Mouse (Mus musculus) thymus, postnatal 25 days (tissue): Measurements from ENCODE around the gene Axin2.
"Not testable (repeated sequence)": the region's sequence is repeated elsewhere in the genome, so short reads cannot be mapped to it uniquely, and the experiment has no call there.

ENCODE experiments used
- DNase-seq: peaks from one replicate; pipeline ENCODE4 v3.0.0; 2022

Axin2 gene

DNA sequence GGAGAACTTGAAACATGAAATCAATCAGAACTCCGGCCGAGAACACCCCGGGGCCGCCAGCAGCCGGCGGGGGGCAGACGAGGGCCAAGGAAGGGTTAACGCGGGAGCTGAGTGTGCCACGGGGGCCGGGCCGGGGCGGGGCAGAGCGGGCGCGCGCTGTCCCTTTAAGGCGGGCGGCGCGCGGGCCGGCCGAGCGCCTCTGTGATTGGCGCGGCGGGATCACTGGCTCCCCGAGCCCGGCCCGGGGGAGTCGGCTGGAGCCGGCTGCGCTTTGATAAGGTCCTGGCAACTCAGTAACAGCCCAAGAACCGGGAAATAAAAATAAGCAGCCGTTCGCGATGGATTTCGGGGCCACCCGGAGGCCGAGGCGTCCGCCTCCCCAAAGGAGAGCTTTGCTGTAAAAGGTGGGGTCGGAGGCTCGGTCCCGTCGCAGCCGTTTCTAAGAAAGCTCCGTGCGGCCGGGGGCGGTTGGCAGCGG lies at the start of gene Axin2:
Gene Axin2, plus strand, starts transcription at position 192 of the 478 bp plus-strand sequence.
- peak; percentile 93 for DNase-seq

DNA sequence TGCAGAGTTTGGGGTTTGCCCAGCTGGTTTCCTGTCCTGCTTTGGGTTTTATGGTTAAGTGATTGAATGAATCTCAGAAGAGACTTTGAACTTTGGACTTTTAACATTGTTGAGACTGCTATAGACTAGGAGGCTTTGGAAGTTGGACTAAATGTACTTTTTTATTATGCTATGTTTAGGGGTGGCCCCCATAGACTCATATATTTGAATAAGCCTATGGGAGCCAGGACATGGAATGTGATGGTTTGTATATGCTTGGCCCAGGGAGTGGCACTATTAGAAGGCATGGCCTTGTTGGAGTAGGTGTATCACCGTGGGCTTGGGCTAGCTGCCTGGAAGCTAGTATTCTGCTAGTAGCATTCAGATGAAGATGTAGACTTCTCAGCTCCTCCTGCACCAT lies 48.9 kb upstream of the Axin2 start:
- not testable (repeated sequence) for DNase-seq

DNA sequence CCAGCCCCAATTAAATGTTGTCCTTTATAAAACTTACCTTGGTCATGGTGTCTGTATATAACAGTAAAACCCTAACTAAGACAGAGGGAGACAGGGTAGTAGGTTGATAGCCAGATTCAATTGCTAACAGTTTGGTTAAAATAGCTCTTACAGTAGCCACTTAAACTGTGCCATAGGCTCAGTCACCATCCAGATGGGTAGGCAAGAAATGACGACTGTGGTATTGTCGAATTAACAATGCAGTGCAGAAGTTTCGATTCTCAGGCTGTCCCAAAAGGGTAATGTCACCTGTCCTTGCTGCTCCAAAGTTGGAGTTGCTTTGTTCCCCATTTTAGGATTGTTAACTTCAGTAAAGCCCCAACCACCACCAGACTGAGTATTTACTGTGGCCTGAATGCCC lies 48.4 kb upstream of the Axin2 start:
- no peak for DNase-seq

DNA sequence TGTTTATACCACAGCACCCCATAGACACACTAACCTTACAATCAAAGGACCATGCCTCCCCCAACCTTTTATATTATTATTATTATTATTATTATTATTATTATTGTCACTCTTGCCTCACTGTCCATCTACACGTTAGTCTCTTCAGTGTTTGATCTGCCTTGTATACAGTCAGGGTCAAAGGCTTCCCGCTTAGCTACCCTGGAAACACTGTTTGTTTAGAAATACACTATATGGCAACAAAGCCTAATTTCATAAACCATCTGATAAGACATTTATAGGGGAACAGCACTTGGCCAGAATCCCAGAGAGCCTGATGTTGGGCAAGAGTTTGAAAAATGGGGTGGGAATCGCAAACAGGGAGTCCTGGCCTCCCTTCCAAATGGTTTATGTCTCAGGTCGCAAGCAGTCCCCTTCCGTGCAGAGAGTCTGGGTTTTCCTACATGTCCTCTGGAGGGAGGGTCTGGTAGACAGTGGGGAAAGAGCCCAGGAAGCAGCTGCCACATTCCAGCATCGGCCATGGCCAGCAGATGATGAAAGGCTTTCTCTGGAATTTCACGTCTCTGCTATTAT lies 43.4 kb upstream of the Axin2 start:
- no peak for DNase-seq

DNA sequence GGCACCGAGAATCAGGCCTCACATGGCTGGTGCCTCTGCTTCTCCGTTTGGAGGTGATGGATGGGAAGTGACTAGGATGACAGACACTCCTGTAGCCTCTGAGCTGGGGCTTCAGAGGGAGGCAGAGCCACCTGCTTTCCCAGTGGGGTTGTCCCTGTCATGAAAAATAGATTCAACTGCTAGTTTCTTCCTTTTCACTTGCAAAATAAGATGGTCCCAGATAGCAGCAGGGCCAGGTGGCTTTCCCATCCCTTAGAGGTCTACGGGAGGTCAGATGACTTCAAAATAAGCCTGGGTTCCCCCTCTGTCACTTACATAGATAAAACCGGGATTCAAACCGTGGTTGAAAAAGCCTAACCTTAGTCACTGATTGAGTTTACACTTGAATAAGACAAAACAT lies 42.6 kb upstream of the Axin2 start:
- DNase-seq: no peak

DNA sequence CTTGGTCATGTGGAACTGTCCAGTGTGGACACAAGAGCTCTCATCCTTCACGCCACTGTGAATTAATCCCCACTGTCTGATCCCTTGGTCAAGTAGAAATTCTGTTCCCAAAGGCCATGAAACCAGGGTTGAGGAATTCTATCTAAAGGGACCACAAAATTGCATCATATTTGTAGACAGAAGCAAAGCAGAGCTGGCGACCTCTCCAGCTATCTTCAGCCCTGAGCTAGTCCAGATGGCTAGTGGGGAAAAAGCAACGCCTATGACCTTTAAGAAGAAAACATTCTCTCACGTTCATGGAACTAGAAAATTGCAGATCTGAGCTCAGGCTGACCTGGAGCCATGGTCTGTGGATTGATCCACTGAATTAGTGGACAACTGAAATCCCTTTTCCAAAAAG lies 39.6 kb upstream of the Axin2 start:
- DNase-seq: no peak

DNA sequence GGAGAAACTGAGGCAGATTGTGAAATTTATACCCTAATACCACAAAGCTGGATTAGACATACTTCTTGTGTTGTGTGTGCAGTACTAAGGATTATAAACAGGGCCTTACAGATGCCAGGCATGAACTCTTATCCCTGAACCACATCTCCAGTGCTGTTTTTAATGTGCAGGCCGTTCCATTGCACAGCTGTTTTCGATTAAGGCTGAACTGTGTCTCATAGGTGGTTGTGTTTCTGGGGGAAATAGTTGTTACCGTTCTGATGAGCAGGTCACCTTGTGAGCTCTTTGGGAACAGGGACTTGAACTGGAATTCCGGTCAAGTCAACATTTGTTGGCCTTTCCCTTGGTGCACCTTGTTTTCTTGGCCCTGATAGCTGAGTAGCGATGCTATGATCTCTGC lies 38.5 kb upstream of the Axin2 start:
- DNase-seq: no peak

DNA sequence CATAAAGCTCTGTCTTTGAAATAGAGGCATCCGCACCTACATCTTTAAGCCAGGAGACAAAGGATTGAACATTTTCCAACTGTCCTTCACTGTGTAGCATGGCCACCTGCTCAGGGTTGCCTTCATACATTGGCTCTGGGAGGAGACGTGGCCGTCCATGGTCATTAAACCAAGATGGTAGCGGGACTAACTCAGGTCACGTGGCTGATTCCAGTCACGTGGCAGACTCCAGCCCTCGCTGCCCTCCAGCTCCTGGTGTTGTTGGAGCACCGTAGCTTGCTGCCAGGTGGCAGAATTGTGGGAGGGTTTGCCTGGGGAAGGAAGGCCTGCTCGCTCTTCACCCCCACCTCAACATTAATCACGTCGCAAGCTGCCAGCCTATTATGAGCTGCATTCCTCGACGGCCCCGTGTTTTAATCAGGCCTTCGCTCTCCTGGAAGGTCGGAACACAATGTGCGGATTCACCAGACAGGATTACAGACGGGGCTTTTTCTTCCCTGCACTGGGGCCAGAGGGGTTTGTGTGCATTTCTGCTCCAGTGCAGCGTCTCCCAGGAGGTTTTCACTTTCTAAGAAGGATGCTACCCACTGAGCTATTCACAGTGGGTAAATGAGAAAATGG lies 34.8 kb upstream of the Axin2 start:
- no peak for DNase-seq

DNA sequence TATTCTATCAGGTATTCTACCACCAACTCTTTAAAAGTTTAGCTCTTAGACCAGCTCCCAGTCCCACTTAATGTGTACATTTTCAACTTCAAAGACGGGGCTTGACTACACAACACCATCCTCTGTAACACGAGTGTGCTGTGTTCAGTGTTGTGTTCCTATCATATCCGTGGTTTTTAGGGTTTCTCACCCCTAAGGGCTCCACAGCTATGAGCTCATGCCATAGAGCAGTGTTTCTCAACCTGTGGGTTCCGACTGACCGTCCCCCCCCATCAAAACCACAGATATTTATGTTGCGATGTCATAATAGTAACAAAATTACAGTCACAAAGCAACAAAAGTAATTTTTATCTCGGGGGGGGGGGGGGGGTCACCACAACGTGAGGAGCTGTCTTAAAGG lies 34.1 kb upstream of the Axin2 start:
- DNase-seq: no peak

DNA sequence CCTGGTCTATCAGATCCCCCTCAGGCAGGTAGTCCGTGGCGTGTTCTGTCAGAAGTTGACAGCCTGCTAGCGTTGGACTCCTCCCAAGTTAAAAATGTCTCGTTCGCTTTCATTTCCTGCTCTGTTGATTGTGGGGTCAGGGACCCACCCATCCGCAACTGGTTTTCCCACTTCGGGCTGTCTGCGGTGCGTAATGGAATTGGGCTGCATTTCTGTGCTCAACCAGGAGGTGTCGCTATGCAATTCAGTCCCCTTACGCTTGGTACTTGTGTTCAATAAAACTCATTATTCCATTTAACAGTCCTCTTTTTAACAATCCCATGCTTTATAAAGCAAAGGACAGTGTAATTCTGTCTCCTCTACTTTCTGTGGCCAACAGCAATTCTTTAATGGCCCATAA lies 31.0 kb upstream of the Axin2 start:
- DNase-seq: peak; percentile 33

DNA sequence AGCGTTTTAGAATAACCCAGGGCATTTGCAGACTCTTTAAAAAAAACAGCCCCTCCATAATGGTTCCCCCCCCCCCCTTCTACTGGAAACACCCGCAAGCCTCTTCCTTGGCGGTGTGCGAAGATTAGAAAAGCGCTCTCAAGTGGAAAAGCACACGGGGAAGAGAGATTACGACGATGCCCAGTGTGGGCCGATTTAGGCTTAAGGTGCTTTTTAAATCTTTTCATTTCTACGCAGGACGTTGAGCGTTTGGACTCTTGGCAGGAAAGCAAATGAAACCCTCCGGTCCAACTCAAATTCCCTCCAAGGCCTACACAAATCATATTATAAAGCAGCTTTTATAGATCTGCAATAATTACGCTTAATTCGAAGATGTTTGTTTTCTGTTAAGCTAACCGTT lies 29.6 kb upstream of the Axin2 start:
- DNase-seq: no peak

DNA sequence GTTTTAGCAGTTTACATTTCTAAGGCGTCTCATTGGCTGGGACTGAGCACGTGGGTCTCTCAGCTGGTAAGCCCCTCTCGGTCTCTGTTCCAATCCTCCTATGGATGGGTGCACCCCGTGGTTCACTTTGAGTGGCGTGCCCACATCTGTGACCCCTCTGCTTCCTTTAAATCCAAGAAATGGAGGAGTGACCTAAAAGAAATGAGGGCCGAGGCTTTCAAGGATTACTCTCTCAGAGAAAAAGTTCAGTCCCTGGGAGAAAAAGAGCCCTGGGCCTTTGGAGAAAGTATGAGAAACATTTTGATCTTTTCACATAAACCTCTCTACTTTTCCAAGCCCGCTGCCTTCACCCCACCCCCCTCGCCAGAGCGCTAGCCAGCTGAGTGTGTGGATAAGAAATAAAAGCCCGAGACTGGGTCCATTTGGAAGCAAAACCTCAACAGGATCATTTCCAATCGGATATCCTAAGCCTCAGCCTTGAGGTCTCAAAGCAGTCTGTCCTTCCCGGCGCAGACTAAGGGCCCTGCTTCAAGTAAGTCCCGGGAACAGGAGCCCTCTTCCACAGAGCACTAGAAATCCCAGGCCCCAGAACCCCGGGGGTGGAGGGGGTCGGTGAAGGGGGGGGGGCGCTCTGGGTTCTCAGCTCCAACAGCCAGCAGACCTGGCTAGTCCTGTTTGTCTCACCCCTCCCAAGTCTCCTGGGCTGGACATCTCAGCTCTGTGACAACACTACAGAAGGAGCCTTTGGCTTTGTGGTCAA lies 28.9 kb upstream of the Axin2 start:
- DNase-seq: no peak

DNA sequence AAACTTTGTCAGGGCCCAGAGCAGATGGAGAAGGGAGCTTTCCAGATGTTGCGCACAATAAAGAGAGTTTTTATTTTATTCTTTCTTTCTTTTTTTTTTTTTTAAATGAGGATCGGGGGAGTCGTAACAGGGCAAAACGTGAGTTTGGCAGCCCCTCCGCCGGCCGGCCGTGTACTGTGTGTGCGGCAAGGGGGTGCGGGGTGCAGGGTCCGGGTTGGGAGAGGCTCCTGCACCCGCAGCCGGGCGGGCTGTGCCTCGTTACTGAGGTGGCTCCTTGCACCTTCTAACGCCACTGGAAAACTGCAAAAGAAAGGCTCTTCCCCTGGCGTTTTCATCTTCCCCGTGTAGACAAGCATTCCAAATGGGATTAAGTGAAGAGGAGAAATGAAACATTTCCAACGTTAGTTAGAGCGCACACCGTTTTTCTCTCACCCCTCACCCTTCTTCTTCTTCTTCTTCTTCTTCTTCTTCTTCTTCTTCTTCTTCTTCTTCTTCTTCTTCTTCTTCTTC lies 28.2 kb upstream of the Axin2 start:
- DNase-seq: no peak

DNA sequence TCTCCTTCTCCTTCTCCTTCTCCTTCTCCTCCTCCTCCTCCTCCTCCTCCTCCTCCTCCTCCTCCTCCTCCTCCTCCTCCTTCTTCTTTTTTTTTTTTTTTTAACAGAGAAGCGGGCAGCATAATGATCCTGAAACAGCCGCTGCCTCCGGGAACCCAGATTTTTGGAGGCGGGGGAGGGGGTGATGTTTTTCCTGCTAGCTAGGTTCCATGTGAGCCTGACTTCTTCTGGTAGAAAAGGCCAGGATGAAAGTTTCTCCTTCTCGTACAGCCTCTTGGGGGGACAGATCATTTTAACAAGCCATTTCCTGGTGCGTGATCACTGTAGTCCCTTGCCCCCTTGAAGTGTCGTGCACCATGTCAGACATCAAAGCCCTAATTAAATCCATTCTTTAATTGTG lies 27.7 kb upstream of the Axin2 start:
- no peak for DNase-seq

DNA sequence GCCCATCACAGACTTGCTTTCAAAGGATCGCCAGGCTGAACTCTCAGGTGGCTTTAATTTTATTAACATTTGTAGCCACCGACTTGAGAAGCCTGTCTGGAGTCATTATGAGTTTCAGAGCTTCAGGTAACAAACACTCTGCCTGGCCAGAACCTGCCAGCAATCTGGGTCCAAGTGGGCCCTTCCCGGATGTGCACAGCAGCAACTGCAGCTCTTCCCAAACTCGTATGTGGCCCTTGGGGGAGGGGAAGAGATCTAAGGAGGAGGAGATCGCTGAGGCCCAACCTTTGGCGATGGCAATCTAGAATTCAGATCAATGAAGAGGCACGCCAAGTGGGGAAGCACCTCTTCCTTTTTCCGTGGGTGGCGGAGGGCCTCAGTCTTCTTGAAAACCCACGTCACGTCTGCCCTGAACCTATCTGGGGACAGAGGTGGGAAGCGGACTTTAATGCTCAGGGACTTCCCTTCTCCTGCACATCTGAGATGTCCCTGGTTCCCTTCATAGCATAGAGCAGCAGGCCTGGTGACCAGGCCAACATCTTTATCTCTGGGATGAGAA lies 26.8 kb upstream of the Axin2 start:
- no peak for DNase-seq

DNA sequence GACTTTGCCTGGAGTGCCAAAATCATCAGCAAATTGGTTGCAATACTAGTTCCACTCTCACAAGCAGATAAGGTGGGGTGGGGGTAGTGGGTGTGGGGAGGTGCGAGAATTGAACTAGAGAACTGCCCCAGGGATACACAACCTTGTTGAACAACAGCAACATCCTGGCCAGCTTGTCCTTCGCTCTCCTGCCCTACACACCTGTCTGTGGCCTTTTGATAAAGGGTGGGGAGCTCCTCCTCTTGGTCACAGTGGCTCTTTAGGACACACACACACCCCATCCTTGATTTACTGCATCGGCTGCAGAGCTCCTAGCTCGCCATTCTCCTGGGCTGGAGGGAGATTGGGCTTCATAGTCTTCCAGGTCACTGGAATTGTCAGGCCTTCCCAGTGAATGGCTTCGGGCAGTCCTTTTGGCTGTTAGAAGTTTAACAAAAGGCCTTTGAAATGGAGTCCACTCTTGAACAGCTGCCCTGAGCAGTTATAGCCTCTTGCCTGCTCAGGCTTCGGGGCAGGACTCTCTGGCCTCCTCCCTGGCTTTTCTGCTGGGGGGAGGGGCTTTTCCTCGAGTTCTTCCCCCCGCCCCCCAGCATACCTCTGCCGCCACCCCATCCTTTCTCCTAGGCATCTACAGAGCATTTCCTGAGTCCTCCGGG lies 26.2 kb upstream of the Axin2 start:
- DNase-seq: no peak

DNA sequence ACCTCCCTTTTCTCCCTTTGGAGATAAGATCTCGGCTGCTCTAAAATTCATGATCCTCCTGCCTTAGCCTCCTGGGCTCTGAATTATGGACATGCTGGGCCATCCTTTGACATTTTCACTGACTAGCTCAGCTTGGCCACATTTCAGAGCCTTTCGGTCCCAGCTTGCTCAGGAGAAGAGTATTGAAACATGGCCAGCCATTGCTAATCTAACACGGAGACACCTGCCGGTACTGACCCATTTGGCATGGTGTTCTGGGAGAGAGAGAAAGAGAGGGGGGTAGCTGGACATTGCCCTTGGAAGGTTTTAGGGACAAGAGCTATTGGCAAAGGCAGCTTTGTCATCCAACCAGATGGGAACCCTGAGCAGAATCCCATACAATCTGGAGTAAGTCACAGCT lies 23.1 kb upstream of the Axin2 start:
- no peak for DNase-seq

DNA sequence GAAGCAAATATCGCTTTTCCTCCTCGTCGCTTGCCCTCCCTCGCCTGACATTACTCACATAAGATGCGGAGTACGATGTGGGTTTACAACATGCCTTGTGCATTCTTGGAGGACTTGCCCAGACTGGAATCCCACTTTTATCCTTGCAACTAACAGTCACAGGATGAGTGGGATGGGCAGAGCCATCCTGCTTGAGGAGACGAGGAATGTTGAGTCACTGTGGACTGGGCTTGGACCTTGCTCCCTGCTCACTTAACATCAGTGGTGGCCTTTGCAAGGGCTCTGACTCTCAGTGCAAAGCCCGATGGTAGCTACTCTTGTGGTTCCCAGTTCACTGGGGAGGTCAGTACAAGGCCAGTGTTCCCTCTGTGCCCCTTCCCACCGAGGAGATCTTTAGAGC lies 22.1 kb upstream of the Axin2 start:
- DNase-seq: no peak

DNA sequence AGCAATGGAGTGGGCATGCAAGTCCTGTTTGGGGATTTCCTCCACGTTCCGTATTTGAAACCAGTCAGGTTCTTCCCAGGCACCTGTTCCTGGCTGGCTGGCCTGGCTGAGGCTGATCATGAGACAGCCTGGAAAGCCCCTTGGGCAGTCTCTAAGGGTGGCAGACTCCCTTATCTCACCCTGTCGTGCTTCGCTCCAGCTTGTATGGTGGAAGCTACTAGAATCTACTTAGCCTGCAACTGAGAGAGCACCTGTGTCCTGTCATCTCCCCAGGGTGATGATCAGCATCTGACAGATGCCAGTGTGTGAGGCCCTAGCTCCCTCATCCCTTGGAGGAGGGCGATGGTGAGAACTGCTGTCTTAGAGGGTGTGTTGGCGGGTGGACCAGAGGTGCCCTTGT lies 21.7 kb upstream of the Axin2 start:
- no peak for DNase-seq

DNA sequence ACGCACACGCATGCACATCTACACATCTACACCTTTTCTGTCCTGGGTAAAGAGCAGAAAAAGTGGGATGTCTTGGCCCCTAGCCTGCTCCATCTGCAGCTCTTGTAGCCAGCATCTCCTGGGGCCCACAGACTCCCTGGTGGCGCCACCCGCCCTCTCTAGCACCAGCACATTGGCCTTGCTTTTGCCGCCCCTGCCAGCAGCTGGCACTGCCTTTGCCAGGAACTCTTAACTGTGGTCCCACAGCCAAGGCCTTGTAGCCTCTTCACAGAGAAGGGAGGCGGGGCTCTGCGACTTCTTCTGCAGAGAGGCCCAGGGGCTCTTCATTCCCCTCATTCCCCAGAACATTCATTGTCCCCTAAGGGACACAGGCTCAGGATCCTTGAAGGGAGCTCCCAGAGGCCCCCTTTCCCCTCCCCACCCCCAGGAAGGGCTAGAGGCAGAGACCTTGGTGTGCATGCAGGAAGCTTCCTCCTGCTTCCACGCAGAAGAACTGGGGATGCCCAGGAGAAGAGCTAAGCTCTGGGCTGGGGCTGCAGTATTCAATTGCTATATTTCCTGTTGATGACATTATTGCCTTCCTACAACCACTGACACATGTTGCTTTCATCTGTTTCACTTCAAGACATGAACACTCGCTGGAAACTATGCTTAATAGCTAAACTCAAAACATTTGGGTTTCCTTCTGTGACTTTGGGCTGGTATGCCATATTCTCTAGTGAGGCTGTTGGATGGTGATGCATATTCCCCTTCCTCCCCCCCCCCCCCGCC lies 19.2 kb upstream of the Axin2 start:
- no peak for DNase-seq

DNA sequence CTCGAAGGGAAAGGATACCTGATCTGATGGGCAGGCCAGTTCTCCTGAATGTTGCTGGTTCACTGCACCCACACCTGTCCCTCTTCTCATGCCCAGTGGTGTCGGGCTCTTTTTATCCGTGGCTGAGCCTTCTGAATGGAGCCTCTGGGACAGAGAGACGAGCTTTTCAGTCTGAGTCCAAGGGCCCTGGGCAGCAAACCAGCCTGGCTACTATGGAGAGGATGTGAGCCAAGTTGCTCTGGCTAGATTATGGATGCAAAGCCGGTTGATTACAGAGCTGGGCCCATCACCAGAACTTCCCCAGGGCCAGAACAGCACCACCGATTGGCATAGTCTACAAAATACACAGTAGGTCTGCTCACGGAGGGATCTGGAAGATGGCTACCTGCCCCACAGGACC lies 18.5 kb upstream of the Axin2 start:
- DNase-seq: no peak

DNA sequence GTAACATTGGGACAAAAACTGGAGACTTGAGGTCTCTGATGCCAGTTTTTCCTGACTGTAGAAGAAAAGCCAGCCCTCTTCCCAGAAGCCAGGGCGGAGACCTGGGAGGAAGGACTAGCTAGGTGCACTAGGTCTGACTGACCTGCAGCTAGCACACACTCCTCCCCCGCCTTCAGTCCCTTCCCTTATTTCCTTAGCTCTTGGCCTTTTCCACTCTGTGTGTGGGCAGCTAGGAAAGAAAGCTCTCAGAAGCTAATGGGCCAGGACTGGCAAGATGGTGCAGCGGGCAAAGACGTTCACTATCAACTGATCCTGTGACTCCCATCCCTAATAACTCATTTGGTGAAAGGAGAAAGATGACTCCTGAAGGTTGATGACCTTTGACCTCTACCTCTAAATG lies 17.8 kb upstream of the Axin2 start:
- DNase-seq: no peak
